In genomic region chr1:54690291-54690965, GRCm38 (mm10) we compare ENCODE assay signal across 9 mouse cellular contexts.
DNase-seq lines count a peak whose midpoint lies in the region; ATAC-seq lines count a peak whose summit lies in the region.
"Had no signal": no experiment of that assay in that cellular context is flagged by ENCODE, and none has a peak within 500 bp of the region (broad histone marks: within the 10 kb centered on the region; RNA-seq: fewer than 3 reads in every experiment).

No protein-coding gene starts in this region.

- H3K9ac ChIP-seq in forebrain, embryonic 15.5 days (replicated peaks), result no peak overlapping the region
- H3K9ac ChIP-seq in midbrain, embryonic 14.5 days (replicated peaks; ENCODE audit: low read length), result no peak overlapping the region

- H3K27ac ChIP-seq in forebrain, embryonic 15.5 days (replicated peaks), result peak overlapping the region; percentile 78
- H3K27ac ChIP-seq in midbrain, embryonic 14.5 days (replicated peaks; ENCODE audit: low read depth, low read length), result peak overlapping the region; percentile 85

- peaks cover 7% of the 10 kb centered on the region for H3K4me1 ChIP-seq in forebrain, embryonic 15.5 days
- H3K4me1 ChIP-seq in midbrain, embryonic 14.5 days (ENCODE audit: control insufficient read depth, insufficient read depth, low read length), result no peaks in the 10 kb centered on the region

- H3K4me3 ChIP-seq in forebrain, embryonic 15.5 days, result 0 out of 2 replicates have a peak overlapping the region, but pooled peaks have one; percentile 11
- H3K4me3 ChIP-seq in midbrain, embryonic 14.5 days (replicated peaks; ENCODE audit: low read depth, low read length), result 0 out of 2 replicates have a peak overlapping the region, but pooled peaks have one; percentile 0

- no peaks in the 10 kb centered on the region for H3K36me3 ChIP-seq in forebrain, embryonic 15.5 days
- no peaks in the 10 kb centered on the region for H3K36me3 ChIP-seq in midbrain, embryonic 14.5 days (ENCODE audit: control insufficient read depth, insufficient read depth, low read length)

- peak overlapping the region; percentile 15; the same call in 1 of the 2 replicates for H3K4me2 ChIP-seq in forebrain, embryonic 15.5 days (replicated peaks)
- H3K4me2 ChIP-seq in midbrain, embryonic 14.5 days (ENCODE audit: low read length), result peak overlapping the region; percentile 26

- ATAC-seq in forebrain, embryonic 15.5 days (replicated peaks), result peak; percentile 95
- peak; percentile 80 to 89 for ATAC-seq in hematopoietic stem cell, adult 5-6 weeks (replicated peaks in 1 of 2; ENCODE audit: insufficient read depth in 1 of 2, low FRiP score in 2 of 2, low TSS enrichment in 1 of 2, low read depth in 1 of 2, poor library complexity in 2 of 2, severe bottlenecking in 2 of 2)
- ATAC-seq in midbrain, embryonic 14.5 days (ENCODE audit: low FRiP score, low TSS enrichment), result peak; percentile 91
- ATAC-seq: Patski had no signal

- H3K9me3 ChIP-seq in forebrain, embryonic 15.5 days, result no peaks in the 10 kb centered on the region
- no peaks in the 10 kb centered on the region for H3K9me3 ChIP-seq in midbrain, embryonic 14.5 days (ENCODE audit: control insufficient read depth, low read length)

- DNase-seq in kidney, postnatal 14 days, result peak; percentile 27
- no peak for DNase-seq in kidney, postnatal 25 days
- peak; percentile 76 for DNase-seq in midbrain, embryonic 14.5 days
- DNase-seq in adrenal gland, adult 18-20 months (ENCODE audit: low spot score in 2 of 2), result no peak
- DNase-seq in embryo, embryonic 11 days, result no peak
- no peak for DNase-seq in right cerebral cortex, postnatal 14 days

- no peaks in the 10 kb centered on the region for H3K27me3 ChIP-seq in forebrain, embryonic 15.5 days
- H3K27me3 ChIP-seq in midbrain, embryonic 14.5 days (ENCODE audit: control insufficient read depth, insufficient read depth, low read length), result no peaks in the 10 kb centered on the region
- H3K27me3 ChIP-seq: Patski had no signal

- WGBS in forebrain, embryonic 15.5 days, result 45% methylated on average over 13 of the region's 13 CpGs
- WGBS in midbrain, embryonic 14.5 days, result 47% methylated on average over 13 of the region's 13 CpGs

Comparison
In these comparisons a context has a peak if more than half of its experiments do, and no peak if none do; other contexts are left out.
1. DNase-seq: peak in kidney, postnatal 14 days (single experiment) and midbrain, embryonic 14.5 days (single experiment); none in kidney, postnatal 25 days (0 of 2), adrenal gland, adult 18-20 months (0 of 2), embryo, embryonic 11 days (single experiment) and right cerebral cortex, postnatal 14 days (single experiment).
2. Peak in every context shown above with its lines, with median percentiles within 50 percentile points of each other: ATAC-seq.